Mouse (Mus musculus): ENCODE data around the gene Rtl4. TPM values are rescaled to one million over a fixed set of nuclear protein-coding genes. Genes with fewer than 3 reads are reported as not detected.

The Rtl4 gene
- 0.56 and 0.67 TPM in 2 replicates for polyA plus RNA-seq (2015; fragmentation: Nextera tagmentation; extraction: Ambion mirVana)

DNA sequence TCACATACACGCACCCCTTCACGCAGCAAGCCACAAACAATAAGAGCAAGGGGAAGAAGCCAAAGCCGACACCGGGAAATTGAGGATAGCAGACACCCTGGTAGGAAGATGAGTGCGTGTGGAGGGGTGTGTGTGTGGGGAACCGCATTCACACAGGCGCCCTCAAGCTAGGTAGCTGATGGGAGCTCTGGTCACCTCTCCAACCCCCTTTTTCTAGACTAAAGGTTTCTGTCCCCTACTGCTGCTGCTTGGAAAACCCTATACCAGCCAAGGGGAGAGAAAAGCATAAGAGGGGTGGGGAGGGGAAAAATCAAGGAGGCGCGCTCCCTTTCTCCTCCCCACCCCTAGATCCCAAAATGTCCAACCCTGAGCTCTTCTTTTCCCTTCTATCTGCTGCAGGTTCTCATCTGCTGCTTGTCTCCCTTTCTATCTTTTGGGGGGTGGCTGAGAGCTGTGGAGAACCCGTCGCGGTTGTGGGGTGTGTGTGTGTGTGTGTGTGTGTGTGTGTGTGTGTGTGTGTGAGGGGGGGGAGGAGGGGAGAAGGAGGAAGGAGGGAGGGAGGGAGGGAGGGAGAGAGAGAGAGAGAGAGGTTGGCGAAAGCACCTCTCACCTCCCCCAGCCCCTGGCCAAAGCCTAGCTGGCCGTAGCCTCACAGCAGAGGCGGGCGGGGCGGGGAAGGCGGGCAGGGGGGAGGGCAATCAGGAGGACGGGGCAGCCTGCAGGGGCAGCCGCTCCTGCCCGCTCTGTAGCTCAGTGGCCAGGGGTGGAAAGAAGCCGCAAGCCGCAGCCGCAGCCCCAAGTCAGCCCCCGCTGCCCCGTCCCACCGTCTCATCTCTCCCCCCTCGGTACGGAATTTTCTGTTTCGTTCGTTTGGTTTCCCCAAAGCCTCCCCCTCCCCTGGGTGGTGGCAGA, at the start of gene Rtl4:
Rtl4 (plus strand) TSS at position 701 of the 912 bp plus-strand sequence.
- H3K27ac ChIP-seq, result no peak within 1 kb of the TSS
- 11% methylated on average over 20 of the region's 31 CpGs for WGBS (ENCODE audit: insufficient replicate concordance)
- peak within 1 kb of the TSS; percentile 40 for H3K4me2 ChIP-seq
- ATAC-seq (ENCODE audit: low read depth), result peak; percentile 66
- no peaks in the 10 kb centered on the region for H3K36me3 ChIP-seq
- H3K9me3 ChIP-seq (replicated peaks), result no peaks in the 10 kb centered on the region
- no peak within 1 kb of the TSS for H3K9ac ChIP-seq
- H3K27me3 ChIP-seq, result peaks cover 37% of the 10 kb centered on the region
- H3K4me3 ChIP-seq (replicated peaks), result peak within 1 kb of the TSS; percentile 38
- no peak for DNase-seq
- H3K4me1 ChIP-seq (replicated peaks), result no peaks in the 10 kb centered on the region

DNA sequence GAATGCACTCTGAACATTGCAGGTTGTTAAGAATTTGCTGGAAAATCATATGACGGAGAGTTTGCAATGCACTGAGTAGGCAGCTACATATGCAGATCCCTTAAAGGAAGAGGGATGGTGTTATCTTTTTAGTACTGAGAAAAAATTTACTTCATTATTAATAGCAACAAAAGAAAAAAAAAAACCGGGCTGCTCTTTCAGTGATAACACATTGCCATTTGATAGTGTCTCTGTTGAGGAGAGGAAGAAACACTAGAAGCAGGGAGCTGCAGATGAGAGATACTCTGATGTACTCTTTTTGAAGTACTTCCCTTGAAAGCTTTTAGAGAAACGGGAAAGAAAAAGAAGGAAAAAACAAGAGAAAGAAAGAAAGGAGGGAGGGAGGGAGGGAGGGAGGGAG, 44.0 kb upstream of the Rtl4 start:
- Histone ChIP-seq H3K4me3 (replicated peaks) (no peak overlapping the region), H3K4me1 (replicated peaks) (no peaks in the 10 kb centered on the region), H3K9ac (no peak overlapping the region), H3K36me3 (no peaks in the 10 kb centered on the region), H3K4me2 (no peak overlapping the region), H3K27me3 (no peaks in the 10 kb centered on the region), H3K9me3 (replicated peaks) (no peaks in the 10 kb centered on the region), H3K27ac (no peak overlapping the region)
- ATAC-seq (ENCODE audit: low read depth) (no peak), DNase-seq (no peak)
- WGBS (ENCODE audit: insufficient replicate concordance), result 40% methylated on average over 2 of the region's 3 CpGs

DNA sequence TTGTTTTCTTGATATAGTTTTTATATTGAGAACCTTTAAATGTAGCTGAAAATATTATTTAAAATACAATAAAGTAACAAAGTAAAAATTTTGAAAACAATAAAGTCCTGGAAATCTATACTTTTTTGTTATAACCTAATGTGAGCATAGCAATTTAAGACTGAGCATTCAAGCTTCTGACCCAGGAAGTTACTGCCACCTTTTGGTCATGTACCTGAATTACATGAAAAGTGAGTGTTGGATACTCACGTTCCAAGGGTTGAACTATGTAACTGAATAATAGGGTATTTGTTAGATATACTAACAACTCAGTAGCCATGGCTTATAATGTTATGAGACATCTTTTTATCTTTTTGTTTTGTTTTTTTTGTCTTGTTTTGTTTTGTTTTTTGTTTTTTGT, 43.3 kb upstream of the Rtl4 start:
- H3K27me3 ChIP-seq, result no peaks in the 10 kb centered on the region
- H3K36me3 ChIP-seq, result no peaks in the 10 kb centered on the region
- H3K9ac ChIP-seq, result no peak overlapping the region
- WGBS (ENCODE audit: insufficient replicate concordance), result 16% methylated on average over 1 of the region's 1 CpGs
- H3K4me2 ChIP-seq, result no peak overlapping the region
- no peaks in the 10 kb centered on the region for H3K9me3 ChIP-seq (replicated peaks)
- DNase-seq (no peak), ATAC-seq (ENCODE audit: low read depth) (no peak)
- H3K4me3 ChIP-seq (replicated peaks), result no peak overlapping the region
- no peaks in the 10 kb centered on the region for H3K4me1 ChIP-seq (replicated peaks)
- no peak overlapping the region for H3K27ac ChIP-seq

DNA sequence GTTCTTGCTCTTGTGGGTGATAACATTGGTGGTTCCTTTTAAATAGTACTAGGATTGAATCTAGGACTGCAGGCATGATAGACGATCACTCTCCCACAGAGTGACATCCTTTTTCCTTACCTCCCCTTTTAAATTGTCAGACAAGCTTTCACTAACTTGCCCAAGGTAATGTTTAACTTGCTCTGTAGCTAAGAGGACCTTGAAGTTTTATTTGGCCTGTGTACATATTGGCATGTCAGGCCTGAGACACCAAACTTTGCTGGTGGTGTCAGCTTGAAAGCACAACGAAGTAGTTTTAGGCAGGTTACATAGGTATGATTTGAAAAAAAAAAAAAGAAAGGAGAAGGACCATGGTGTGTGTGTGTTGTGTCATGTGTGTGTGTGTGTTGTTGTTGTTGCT, 36.5 kb upstream of the Rtl4 start:
- 47% methylated on average over 2 of the region's 2 CpGs for WGBS (ENCODE audit: insufficient replicate concordance)
- no peak for DNase-seq
- Histone ChIP-seq H3K27me3 (no peaks in the 10 kb centered on the region), H3K36me3 (no peaks in the 10 kb centered on the region), H3K4me2 (no peak overlapping the region), H3K27ac (no peak overlapping the region), H3K9me3 (replicated peaks) (no peaks in the 10 kb centered on the region), H3K9ac (no peak overlapping the region), H3K4me3 (replicated peaks) (no peak overlapping the region), H3K4me1 (replicated peaks) (no peaks in the 10 kb centered on the region)
- ATAC-seq (ENCODE audit: low read depth), result no peak

DNA sequence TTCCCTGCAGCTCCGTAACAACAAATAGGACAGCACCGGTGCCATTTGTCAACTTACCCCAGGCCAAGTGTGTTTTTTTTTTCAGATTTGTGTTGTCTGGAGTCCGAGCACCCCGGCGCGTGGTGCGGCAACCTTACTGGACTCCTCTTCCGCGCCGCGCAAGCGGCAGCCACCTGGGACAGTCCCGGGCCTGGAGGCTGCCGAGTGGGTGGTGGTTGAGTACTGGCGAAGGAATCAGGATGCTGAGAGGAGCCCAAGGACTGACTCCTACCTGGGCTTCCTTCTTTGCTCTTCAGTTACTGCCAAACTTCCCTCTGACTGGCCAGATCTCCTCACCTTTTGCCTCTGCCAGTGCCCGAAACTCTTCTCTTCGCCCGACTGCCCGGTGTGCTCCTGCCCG, 965 bp upstream of the Rtl4 start:
- Histone ChIP-seq H3K36me3 (no peaks in the 10 kb centered on the region), H3K27ac (no peak overlapping the region), H3K27me3 (peaks cover 37% of the 10 kb centered on the region), H3K4me2 (peak overlapping the region; percentile 40), H3K9ac (no peak overlapping the region), H3K4me1 (replicated peaks) (no peaks in the 10 kb centered on the region), H3K4me3 (replicated peaks) (peak overlapping the region; percentile 12; the same call in 1 of the 2 replicates), H3K9me3 (replicated peaks) (no peaks in the 10 kb centered on the region)
- no peak for DNase-seq
- ATAC-seq (ENCODE audit: low read depth), result no peak
- WGBS (ENCODE audit: insufficient replicate concordance), result 23% methylated on average over 20 of the region's 20 CpGs

DNA sequence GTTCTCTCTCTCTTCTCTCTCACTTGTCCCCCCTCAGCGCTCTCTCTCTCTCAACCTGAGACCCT, 733 bp upstream of the Rtl4 start, which contains the start of gene Trpc5:
Trpc5 (minus strand) TSS at position 39 of the 65 bp plus-strand sequence.
- H3K9ac ChIP-seq, result no peak within 1 kb of the TSS
- no peaks in the 10 kb centered on the region for H3K36me3 ChIP-seq
- peaks cover 37% of the 10 kb centered on the region for H3K27me3 ChIP-seq
- no peaks in the 10 kb centered on the region for H3K4me1 ChIP-seq (replicated peaks)
- H3K4me3 ChIP-seq (replicated peaks), result peak within 1 kb of the TSS; percentile 38
- DNase-seq (no peak), ATAC-seq (ENCODE audit: low read depth) (no peak)
- 38% methylated on average over 1 of the region's 1 CpGs for WGBS (ENCODE audit: insufficient replicate concordance)
- no peak within 1 kb of the TSS for H3K27ac ChIP-seq
- H3K9me3 ChIP-seq (replicated peaks), result no peaks in the 10 kb centered on the region
- peak within 1 kb of the TSS; percentile 40 for H3K4me2 ChIP-seq

DNA sequence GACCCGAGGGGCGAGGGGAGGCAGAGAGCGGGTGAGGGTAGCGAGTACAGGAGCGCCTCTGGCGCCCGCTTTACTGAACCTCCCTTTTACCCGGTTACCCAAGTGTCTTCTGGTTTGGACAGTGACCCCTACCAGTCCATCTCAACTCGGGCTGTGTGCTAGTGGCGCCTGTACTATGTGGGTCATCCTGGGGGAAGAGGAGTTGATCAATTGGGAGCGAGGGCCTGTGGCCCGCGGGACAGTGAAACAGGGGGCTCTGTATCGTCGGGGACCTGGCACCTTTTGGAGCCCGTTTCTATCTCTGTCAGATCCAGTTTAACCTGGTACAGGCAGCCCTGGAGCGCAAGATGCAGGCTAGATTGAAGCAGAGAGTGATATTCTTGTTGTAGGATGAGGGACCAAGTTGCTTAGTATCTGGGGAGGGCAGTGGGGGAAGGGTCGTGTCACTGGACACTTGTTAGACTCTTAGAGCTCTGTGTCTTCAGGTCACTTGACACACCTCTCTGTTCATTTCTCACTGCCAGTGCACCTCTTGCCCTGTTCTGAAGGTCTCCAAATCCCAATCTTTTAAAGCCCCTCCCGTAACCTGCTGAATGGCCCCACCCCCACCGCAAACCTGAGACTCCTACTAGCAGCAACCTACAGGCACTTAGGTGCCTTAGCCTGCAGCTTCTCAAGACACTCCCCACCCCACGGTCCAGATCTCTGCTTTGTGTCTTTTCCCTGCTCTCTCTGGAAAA, 582 bp downstream of the Rtl4 start:
- 10% methylated on average over 21 of the region's 21 CpGs for WGBS (ENCODE audit: insufficient replicate concordance)
- peak; percentile 31 for ATAC-seq (ENCODE audit: low read depth)
- Histone ChIP-seq H3K9me3 (replicated peaks) (no peaks in the 10 kb centered on the region), H3K27ac (no peak overlapping the region), H3K36me3 (no peaks in the 10 kb centered on the region), H3K9ac (no peak overlapping the region), H3K4me1 (replicated peaks) (no peaks in the 10 kb centered on the region), H3K4me3 (replicated peaks) (peak overlapping the region; percentile 38), H3K27me3 (peaks cover 37% of the 10 kb centered on the region), H3K4me2 (peak overlapping the region; percentile 40)
- no peak for DNase-seq

DNA sequence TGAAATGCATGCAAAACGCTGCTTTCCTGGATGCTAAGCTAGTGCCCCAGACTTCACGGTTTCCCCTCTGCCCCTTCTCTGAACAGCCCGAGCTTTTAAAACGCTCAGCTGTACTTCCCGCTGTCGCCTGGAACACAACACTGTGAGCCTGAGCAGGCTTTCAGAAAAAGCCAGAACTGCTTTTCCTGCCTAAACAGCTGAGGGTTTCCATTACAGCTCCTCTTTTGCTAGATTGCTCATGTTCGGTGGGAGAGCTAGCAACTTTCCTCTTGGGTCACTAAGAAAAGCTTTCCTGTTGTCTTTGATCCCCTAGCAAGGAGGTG, 1.1 kb downstream of the Rtl4 start:
- H3K27ac ChIP-seq, result no peak overlapping the region
- ATAC-seq (ENCODE audit: low read depth) (no peak), DNase-seq (no peak)
- peak overlapping the region; percentile 38 for H3K4me3 ChIP-seq (replicated peaks)
- H3K4me2 ChIP-seq, result 0 out of 2 replicates have a peak overlapping the region, but pooled peaks have one; percentile 40
- peaks cover 37% of the 10 kb centered on the region for H3K27me3 ChIP-seq
- no peaks in the 10 kb centered on the region for H3K4me1 ChIP-seq (replicated peaks)
- no peak overlapping the region for H3K9ac ChIP-seq
- no peaks in the 10 kb centered on the region for H3K36me3 ChIP-seq
- H3K9me3 ChIP-seq (replicated peaks), result no peaks in the 10 kb centered on the region
- WGBS (ENCODE audit: insufficient replicate concordance), result 17% methylated on average over 7 of the region's 7 CpGs

DNA sequence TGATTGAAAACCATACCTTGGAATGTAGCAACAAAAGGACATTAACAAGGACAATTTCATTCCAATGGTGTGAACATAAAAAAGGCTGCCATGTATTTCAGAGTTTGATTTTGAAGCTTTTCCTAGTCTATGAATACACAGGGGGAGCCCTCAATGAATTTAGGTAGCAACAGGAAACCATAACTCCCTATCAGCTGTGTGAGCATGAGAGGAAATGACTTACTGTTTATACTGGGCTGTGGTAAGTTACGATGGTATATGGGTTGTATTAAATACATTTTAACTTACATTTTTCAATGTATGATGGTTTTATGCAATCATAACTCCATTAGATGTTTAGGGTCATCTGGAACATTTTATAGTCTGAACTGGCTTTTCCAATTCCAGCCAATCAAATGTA, 27.6 kb downstream of the Rtl4 start:
- Histone ChIP-seq H3K36me3 (no peaks in the 10 kb centered on the region), H3K9me3 (replicated peaks) (no peaks in the 10 kb centered on the region), H3K4me1 (replicated peaks) (no peaks in the 10 kb centered on the region), H3K9ac (no peak overlapping the region), H3K27ac (no peak overlapping the region), H3K4me2 (no peak overlapping the region), H3K4me3 (replicated peaks) (no peak overlapping the region), H3K27me3 (no peaks in the 10 kb centered on the region)
- 30% methylated on average over 1 of the region's 1 CpGs for WGBS (ENCODE audit: insufficient replicate concordance)
- DNase-seq (no peak), ATAC-seq (ENCODE audit: low read depth) (no peak)

DNA sequence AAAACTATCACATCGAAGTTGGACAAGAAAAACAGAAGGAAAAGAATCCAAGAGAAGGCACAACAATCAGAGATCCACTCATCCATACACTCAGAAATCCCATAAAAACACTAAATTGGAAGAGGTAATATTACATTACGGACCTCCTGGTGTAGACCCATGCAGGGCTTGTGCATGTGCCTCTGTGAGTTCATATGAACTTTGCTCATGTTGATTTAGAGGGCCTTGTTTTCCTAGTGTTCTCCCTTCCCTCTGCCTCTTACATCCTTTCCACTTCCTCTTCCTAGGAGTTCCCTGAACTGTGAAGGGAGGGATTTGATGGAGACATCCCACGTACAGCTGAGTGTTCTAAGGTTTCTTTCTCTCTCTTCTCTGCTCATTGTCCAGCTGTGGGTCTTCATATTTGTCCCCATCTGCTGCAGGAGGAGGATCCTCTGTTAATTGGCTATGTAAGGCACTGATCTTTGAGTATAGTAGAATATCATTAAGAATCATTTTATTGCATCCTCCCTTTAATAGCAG, 58.9 kb downstream of the Rtl4 start:
- H3K27ac ChIP-seq, result no peak overlapping the region
- no peak for DNase-seq
- H3K4me3 ChIP-seq (replicated peaks), result no peak overlapping the region
- no peaks in the 10 kb centered on the region for H3K27me3 ChIP-seq
- H3K4me1 ChIP-seq (replicated peaks), result no peaks in the 10 kb centered on the region
- H3K9me3 ChIP-seq (replicated peaks), result no peaks in the 10 kb centered on the region
- WGBS (ENCODE audit: insufficient replicate concordance), result 40% methylated on average over 3 of the region's 3 CpGs
- no peak overlapping the region for H3K9ac ChIP-seq
- no peak for ATAC-seq (ENCODE audit: low read depth)
- no peak overlapping the region for H3K4me2 ChIP-seq
- no peaks in the 10 kb centered on the region for H3K36me3 ChIP-seq

DNA sequence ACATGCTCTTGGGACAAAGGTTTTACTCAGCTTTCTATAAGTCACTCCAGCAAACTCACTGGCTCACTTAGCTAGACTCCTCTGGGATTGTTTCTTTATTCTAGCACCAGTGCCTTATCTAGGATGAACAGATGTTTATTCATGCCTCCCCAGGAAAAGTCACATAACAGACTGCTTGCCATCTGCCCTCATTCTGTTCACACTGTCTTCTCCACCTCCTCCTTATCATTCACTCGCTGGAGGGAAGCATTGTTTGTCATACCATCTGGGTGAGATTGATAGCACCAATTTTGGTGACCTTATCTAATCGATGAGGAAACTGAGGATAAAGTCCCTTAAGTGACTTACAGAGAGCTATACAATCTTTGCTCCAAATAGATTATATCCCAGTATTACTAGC, 298.3 kb downstream of the Rtl4 start:
- H3K4me2 ChIP-seq, result no peak overlapping the region
- no peak overlapping the region for H3K9ac ChIP-seq
- ATAC-seq (ENCODE audit: low read depth), result peak; percentile 47; the same call in 1 of the 2 replicates
- WGBS (ENCODE audit: insufficient replicate concordance), result 23% methylated on average over 2 of the region's 2 CpGs
- no peak for DNase-seq
- no peaks in the 10 kb centered on the region for H3K9me3 ChIP-seq (replicated peaks)
- no peak overlapping the region for H3K27ac ChIP-seq
- no peaks in the 10 kb centered on the region for H3K4me1 ChIP-seq (replicated peaks)
- H3K36me3 ChIP-seq, result no peaks in the 10 kb centered on the region
- H3K27me3 ChIP-seq, result no peaks in the 10 kb centered on the region
- no peak overlapping the region for H3K4me3 ChIP-seq (replicated peaks)

DNA sequence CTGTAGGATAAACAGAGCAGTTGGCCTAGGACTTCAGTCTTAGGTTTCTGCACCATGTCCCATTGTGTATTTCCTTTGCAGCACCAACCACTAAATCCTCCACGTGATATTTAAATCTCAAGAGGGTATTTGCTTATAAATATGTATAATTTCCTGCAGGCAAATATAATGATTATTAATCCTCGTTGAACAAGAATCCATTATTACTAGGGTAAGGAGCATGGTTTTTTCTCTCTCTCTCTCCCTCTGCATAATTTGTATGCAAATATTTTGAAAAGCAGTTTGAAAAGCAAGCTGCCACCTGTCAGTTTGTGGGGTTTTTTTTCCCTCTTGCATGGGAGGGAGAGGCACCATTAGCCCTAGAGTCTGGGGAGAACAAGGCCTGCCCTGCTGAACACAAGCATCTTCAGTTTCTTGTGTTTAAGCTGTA, 376.8 kb downstream of the Rtl4 start:
- Histone ChIP-seq H3K27me3 (no peaks in the 10 kb centered on the region), H3K9ac (no peak overlapping the region), H3K4me3 (replicated peaks) (no peak overlapping the region), H3K9me3 (replicated peaks) (no peaks in the 10 kb centered on the region), H3K4me1 (replicated peaks) (no peaks in the 10 kb centered on the region), H3K27ac (no peak overlapping the region), H3K36me3 (no peaks in the 10 kb centered on the region), H3K4me2 (no peak overlapping the region)
- DNase-seq (no peak), ATAC-seq (ENCODE audit: low read depth) (no peak)
- WGBS (ENCODE audit: insufficient replicate concordance), result 55% methylated on average over 2 of the region's 2 CpGs

Measured in liver, embryonic 13.5 days (tissue).